Mouse (Mus musculus): ENCODE results near the gene Pitx3.
A peak's percentile ranks its signal among the peaks of the same experiment; 100 is the strongest.
"Not testable (repeated sequence)": the region's sequence is repeated elsewhere in the genome, so short reads cannot be mapped to it uniquely, and the experiment has no call there.

Gene Pitx3

DNA sequence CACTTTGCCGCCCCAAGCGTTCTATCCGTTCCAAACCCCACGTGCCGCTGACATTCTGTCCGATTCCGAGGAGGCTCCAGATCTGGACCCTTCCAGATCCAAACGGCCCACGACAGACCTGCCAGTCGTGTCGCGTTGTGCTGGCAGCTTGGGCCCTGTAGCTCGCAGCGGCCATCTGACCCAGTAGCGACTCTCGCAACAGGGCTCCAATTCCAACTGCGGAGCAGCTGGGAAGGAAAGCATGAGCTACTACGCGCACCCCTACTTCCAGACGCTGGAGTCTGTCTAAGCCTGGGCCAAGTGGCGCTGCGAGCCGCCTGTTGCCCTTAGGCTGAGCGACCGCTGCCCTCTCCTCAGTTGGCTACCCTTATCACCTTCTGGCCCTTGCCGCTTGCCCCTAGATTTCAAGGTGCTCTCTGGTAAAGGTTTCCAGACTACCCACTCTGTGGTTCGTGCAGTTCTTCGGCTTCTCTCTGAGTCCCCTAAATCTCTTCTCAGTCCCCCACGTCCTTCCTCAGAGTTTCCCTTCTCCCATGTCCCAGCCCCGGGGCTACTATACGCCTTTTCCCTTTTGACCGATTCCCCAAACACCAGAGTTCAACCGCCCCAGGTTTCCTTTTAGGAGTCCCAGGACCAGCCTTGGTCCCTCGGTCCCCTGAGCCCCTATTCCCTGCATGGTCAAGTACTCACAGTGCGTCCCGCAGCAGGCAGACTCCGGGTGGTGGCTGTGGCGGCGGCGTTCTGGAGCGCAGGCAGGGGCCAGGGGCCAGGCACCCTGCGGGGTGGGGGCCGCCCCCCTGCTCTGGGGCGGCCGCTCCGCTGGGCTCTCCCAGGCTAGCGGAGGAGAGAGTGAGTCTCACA lies at the start of gene Pitx3:
Gene Pitx3 (minus strand): TSS at position 816 of the 861 bp plus-strand sequence.
- DNase-seq (ENCODE audit: low spot score): no peak

DNA sequence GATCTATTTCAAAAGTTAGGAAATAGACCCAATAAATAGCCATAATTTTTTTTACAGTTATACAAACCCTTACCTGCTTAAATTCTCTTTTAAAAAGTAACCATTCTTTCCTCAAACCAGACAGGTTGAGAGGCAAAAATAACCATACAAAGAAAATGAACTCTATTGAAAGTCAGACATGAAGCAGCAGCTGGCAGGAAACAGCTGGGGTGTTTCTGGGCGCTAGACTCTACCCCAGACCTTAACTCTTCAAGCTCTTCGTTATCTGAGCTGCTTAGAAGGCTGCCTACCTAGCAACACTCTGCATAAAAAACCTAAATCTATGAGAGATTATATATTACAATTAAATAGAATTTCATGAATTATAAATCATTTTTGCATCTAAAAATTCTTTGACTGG lies 39.1 kb upstream of the Pitx3 start:
- DNase-seq (ENCODE audit: low spot score): no peak

GRCm38 (mm10) chr19:46186611-46187010 lies 38.5 kb upstream of the Pitx3 start:
- no peak for DNase-seq (ENCODE audit: low spot score)

DNA sequence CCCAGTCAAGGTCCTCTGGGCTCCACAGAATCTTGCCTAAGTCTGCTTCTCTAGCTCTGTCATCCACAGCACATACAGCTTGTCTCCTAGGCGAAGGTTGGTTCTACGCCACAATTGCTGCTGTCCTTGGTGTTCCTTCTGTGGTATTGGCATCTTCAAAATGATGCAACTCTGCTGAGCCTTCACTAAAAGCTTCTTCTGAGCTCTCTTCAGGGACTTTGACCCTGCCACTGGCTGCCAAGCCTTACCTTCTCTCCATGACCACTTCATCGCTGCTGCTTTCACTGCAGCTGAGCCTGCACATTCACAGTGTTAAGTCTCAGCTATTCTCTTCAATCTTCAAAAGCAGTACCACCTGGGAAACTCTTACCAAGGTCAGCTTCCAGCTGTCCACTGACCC lies 34.1 kb upstream of the Pitx3 start:
- DNase-seq (ENCODE audit: low spot score): no peak

DNA sequence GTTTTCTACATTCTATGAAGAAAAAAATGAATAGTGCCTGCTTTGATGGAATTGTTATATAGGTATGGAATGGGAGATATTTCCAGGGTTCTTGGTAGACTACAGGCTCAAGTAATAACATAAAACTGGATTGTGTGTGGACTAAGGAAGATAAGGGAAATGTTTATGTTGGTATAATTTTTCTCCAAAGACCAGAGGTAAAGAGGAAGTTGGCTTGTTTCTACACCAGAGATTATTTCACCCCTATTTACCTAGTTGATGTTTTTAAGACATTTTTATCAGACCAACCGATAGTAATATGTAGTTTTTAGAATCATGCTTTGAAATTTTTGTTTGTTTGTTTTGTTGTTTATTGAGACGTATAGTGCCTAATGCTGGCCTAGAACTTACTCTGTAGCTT lies 32.1 kb upstream of the Pitx3 start:
- no peak for DNase-seq (ENCODE audit: low spot score)

GRCm38 (mm10) chr19:46177046-46177445 lies 28.9 kb upstream of the Pitx3 start:
- no peak for DNase-seq (ENCODE audit: low spot score)

DNA sequence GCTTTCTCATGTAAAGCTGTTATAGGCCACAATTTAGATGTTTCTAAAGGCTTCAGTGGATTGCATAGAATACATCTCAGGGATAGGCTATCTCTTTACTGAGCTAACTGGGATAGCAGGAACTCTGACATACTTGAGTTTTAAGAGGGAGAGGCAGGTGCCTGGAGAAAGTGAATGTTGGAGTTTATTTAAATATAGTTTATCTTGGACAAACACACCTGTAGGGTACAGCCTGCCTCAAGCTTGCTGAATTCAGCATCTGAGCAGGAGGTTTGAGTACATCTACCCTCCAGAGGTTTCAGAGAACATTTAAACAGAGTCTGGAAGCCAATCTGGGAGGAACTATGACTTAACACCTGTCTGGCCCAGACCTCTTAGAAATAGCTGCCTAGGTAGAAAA lies 27.0 kb upstream of the Pitx3 start:
- DNase-seq (ENCODE audit: low spot score): no peak

DNA sequence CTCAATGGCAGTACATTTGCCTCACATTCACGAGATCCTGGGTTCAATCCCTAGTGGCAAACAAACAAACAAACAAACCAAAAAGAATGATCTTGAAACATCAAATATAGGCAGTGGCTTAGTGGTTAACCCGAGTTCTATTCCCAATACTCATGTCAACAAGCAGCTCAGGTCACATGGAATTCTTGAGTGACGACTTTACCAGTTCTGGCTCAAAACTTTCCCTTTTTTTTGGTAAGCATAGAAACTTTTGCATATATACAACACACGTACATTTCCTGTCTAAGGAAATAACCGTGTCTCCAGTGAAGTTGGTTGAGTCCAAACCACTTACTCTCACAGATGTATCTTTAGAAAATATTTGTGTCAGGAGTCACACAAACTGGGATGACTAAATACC lies 24.4 kb upstream of the Pitx3 start:
- no peak for DNase-seq (ENCODE audit: low spot score)

- no peak for DNase-seq (ENCODE audit: low spot score)
Measured at GRCm38 (mm10) chr19:46169913-46170312, 21.8 kb upstream of the Pitx3 start.

- DNase-seq (ENCODE audit: low spot score): no peak
Measured at GRCm38 (mm10) chr19:46169396-46169795, 21.3 kb upstream of the Pitx3 start.

GRCm38 (mm10) chr19:46167169-46167568 lies 19.0 kb upstream of the Pitx3 start:
- not testable (repeated sequence) for DNase-seq (ENCODE audit: low spot score)

- no peak for DNase-seq (ENCODE audit: low spot score)
Measured at GRCm38 (mm10) chr19:46165950-46166349, 17.8 kb upstream of the Pitx3 start.

DNA sequence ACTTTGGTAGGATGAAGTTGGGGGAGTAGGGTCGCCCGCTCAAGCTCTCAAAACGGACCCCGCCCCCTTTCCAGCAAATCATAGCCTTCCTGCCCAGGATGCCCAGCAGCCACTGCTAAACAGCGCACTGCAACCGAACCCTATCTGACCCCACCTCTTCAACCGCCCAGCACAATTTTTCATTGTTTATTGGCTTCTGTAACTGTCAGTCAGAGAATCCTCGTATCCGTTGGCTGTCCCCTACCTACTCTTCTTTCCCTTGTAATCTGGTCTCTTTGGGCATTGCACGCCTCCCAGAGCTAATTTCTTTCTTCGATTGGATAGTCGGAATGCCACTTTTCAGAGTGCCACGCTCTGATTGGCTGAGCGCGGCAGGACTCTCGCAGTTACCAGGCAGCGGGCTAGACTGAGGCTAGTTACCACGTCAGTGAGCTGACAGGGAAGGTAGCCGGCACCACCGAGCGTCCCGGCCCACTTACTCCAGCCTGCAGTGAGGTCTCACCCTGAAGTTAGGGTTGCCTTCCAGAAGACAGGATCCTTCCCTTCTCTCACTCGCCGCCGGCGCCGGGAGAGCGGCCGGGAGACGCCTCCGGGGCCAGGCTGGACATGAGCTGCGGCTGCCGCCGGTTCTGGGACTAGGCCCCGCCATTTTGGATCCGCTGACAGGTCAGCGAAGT lies 4.1 kb upstream of the Pitx3 start, which contains the start of gene Gbf1:
Gene Gbf1 (plus strand): TSS at position 383 of the 677 bp plus-strand sequence.
- peak; percentile 96 for DNase-seq (ENCODE audit: low spot score)

DNA sequence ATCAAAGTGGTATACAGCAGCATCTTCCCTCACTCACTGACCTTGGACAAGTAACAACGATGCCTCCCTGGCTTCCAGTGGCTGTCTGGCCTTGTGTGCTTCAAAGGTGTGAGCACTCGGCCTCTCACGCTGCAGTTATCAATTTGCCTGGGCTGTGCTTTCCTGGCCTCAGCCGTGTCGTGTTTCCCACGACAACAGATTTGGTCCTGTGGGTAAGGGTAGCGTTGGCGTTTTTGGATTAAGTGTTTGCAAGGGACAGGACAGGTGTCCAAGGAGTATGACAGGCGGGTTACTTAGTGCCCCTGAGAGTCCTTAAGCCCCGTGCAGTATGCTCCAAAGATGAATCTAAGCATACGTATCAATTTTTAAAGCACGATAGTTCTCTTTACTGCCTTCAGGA lies 965 bp upstream of the Pitx3 start:
- DNase-seq (ENCODE audit: low spot score): no peak

DNA sequence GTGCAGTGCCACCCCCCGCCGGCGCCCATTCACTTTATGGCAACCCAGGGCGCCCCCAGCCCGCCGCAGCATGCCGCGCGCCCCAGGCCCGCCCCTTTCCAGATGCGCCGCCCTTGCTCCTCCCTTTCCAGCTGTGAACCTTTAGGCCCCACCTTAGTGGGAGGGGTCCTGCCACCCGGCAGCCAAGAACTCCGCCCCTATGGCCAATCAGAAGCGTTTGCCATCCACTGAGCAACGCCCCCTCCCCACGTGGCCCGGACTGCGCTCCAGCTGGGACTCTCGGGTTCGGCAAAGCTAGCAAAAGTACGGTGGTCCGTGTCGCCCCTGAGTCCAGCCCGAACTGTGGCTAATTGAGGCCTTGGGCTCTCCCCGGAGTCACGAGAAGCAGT lies 240 bp upstream of the Pitx3 start:
- DNase-seq (ENCODE audit: low spot score): peak; percentile 89

GRCm38 (mm10) chr19:46141091-46141490 lies 7.0 kb downstream of the Pitx3 start:
- no peak for DNase-seq (ENCODE audit: low spot score)

- DNase-seq (ENCODE audit: low spot score): no peak
Measured at GRCm38 (mm10) chr19:46140324-46140723, 7.8 kb downstream of the Pitx3 start.

GRCm38 (mm10) chr19:46136639-46137580 lies 11.2 kb downstream of the Pitx3 start:
- peak; percentile 76 for DNase-seq (ENCODE audit: low spot score)

GRCm38 (mm10) chr19:46135789-46136638 lies 12.1 kb downstream of the Pitx3 start:
- peak; percentile 48 for DNase-seq (ENCODE audit: low spot score)

- DNase-seq (ENCODE audit: low spot score): peak; percentile 85
Measured at GRCm38 (mm10) chr19:46135297-46135696, 12.8 kb downstream of the Pitx3 start.

- no peak for DNase-seq (ENCODE audit: low spot score)
Measured at GRCm38 (mm10) chr19:46132577-46132976, 15.5 kb downstream of the Pitx3 start.
